Mouse (Mus musculus) lung, embryonic 16.5 days (tissue): Measurements from ENCODE around the gene Lhx2. TPM values are rescaled to one million over a fixed set of nuclear protein-coding genes. Genes with fewer than 3 reads are reported as not detected.

Experiments
- ATAC-seq: fragments of 200-750 bp; cut with Nextera tagmentation; 2 replicates; pipeline ENCODE4 v1.8.0; 2017; ENCODE audit warnings: low read depth, mild to moderate bottlenecking, moderate library complexity
- H3K27ac ChIP-seq: fragments of 300-500 bp; sonication (generic); 2 replicates; pipeline ENCODE4 v1.5.1; 2014; ENCODE audit warnings: mild to moderate bottlenecking, control low read depth, low read length
- H3K27me3 ChIP-seq: fragments of 300-500 bp; sonication (generic); 2 replicates; pipeline ENCODE4 v1.6.1; 2014; ENCODE audit warnings: low read depth, low read length, mixed read lengths; ENCODE audit not compliant: control insufficient read depth, insufficient read depth
- H3K36me3 ChIP-seq: fragments of 300-500 bp; sonication (generic); 2 replicates; pipeline ENCODE4 v1.6.1; 2014; ENCODE audit warnings: low read length; ENCODE audit not compliant: control insufficient read depth, insufficient read depth
- H3K4me1 ChIP-seq: fragments of 300-500 bp; sonication (generic); replicated peaks from 2 replicates; pipeline ENCODE4 v1.6.1; 2014; ENCODE audit warnings: low read length, mixed read lengths; ENCODE audit not compliant: control insufficient read depth, insufficient read depth
- H3K4me2 ChIP-seq: fragments of 300-500 bp; sonication (generic); 2 replicates; pipeline ENCODE4 v1.6.1; 2014; ENCODE audit warnings: low read depth, low read length, control low read depth
- H3K4me3 ChIP-seq: fragments of 300-500 bp; sonication (generic); 2 replicates; pipeline ENCODE4 v1.5.1; 2014; ENCODE audit warnings: mild to moderate bottlenecking, low read length, control low read depth
- H3K9ac ChIP-seq: fragments of 300-500 bp; sonication (generic); 2 replicates; pipeline ENCODE4 v1.6.1; 2014; ENCODE audit warnings: low read length, control low read depth
- H3K9me3 ChIP-seq: fragments of 300-500 bp; sonication (generic); 2 replicates; pipeline ENCODE4 v1.6.1; 2016; ENCODE audit warnings: low read length; ENCODE audit not compliant: control insufficient read depth
- WGBS: fragments of 180-500 bp; shearing (Covaris S2); extraction: QIAGEN DNeasy Blood & Tissue Kit; methylation state at CpG from one replicate; pipeline ENCODE4 v1.1.7; 2014; 5-methylcytosine and 5-hydroxymethylcytosine counted together
- polyA plus RNA-seq: library from polyadenylated mRNA; unstranded; fragments of >200 nt; fragmentation: Nextera tagmentation; extraction: Ambion mirVana; gene quantifications from 2 replicates; pipeline ENCODE4 v1.2.1, GENCODE M21; 2015

Gene Lhx2
- polyA plus RNA-seq, 1 experiment from 2014 or later = not detected

DNA sequence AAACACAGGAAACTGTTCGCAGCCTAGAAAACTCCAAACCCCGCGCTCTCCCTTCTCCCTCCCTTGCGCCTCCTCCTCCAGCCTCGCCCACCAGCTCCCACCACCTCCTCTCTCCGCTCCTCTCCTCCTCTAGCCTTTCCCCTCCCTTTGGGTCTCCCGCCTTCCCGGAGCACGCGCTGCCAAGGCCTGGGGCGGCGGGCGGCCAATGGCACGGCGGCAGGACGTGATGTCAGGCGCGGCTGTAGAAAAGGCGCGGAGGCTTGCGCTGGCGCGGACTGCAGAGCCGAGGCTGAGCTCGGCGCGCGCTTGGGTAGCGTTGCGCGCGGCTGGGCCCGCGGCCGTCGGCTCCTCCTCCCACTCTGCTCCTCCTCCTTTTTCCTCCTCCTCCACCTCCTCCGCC, 11.7 kb downstream of the Lhx2 start:
- 0 out of 2 replicates have a peak overlapping the region, but pooled peaks have one; percentile 11 for H3K9ac ChIP-seq

DNA sequence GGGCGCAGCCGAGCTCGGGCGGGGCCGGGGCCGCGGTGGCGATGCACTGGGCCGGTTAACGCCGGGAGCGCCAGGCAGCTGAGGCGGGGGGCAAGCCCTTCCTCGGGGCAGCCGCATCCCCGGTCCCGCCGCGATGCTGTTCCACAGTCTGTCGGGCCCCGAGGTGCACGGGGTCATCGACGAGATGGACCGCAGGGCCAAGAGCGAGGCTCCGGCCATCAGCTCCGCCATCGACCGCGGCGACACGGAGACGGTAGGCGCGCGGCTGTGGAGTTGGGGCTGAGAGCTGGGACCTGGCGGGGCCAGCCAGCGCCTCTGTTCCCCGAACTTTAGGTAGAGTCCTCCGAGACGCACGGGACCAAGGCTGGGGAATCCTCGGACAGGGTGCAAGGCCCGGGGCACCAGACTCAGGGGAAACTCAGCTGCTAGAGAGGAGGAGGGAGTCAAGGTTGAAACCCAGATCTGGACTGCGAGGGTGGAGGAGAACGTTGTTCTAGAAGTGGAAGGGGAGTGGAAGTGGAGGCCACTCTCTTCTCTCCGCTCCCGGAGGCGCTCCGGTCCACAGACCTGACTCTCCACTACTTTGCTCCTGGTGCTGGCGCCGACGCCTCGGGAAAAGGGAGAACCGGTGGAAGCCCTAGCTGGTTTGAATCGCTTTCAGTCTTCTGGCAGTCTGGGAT, 12.7 kb downstream of the Lhx2 start:
- under 1% methylated on average over 56 of the region's 57 CpGs for WGBS
- peak; percentile 21 for ATAC-seq
- Histone ChIP-seq H3K36me3 (no peaks in the 10 kb centered on the region), H3K9ac (no peak overlapping the region), H3K27ac (no peak overlapping the region), H3K4me3 (peak overlapping the region; percentile 42), H3K4me2 (peak overlapping the region; percentile 58), H3K4me1 (peaks cover 16% of the 10 kb centered on the region), H3K27me3 (peaks cover 90% of the 10 kb centered on the region), H3K9me3 (no peaks in the 10 kb centered on the region)

More for the DNA sequence above, 11.7 kb downstream of the Lhx2 start:
- peaks cover 16% of the 10 kb centered on the region for H3K4me1 ChIP-seq
- under 1% methylated on average over 36 of the region's 37 CpGs for WGBS
- H3K36me3 ChIP-seq = no peaks in the 10 kb centered on the region
- peak overlapping the region; percentile 42 for H3K4me3 ChIP-seq
- peaks cover 94% of the 10 kb centered on the region for H3K27me3 ChIP-seq
- ATAC-seq = peak; percentile 95
- H3K27ac ChIP-seq = no peak overlapping the region
- H3K4me2 ChIP-seq = peak overlapping the region; percentile 58
- H3K9me3 ChIP-seq = no peaks in the 10 kb centered on the region

DNA sequence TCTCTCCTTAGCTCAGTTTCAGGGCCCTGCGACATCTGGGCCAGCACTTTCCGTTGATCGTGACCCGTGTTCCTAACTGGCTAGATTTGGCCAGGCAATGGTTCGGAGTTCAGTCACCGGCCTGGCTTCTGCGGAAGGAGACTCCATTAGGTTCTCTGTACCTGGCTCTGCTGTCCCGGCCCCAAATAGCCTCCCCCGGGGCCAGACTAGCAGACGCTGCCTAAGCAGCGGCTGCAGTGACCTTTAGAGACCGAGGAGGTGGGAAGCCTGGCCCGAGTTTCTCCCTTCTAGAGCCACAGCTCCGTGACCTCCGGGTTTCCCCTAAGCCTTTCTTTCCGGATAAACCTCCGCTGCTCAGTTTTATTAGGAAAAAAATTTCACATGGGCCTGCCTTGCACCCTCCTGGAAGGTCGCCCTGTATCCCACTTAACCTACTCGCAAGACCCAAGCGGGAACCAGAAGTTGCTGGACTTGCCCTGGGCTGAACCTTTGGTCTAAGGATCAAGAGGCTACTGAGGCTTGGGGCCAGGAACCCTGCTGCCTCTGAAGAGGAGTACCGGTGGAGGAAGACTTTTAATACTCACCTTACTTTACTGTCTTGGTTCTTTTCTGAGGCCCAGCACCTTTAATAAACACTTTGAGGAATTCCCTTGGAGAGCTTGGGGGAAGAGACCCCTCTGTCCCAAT, 13.4 kb downstream of the Lhx2 start:
- Histone ChIP-seq H3K9me3 (no peaks in the 10 kb centered on the region), H3K9ac (no peak overlapping the region), H3K4me2 (no peak overlapping the region), H3K27ac (no peak overlapping the region), H3K4me1 (peaks cover 16% of the 10 kb centered on the region), H3K4me3 (peak overlapping the region; percentile 3; the same call in 1 of the 2 replicates), H3K36me3 (no peaks in the 10 kb centered on the region), H3K27me3 (peaks cover 90% of the 10 kb centered on the region)
- WGBS = 4% methylated on average over 21 of the region's 21 CpGs
- ATAC-seq = no peak

DNA sequence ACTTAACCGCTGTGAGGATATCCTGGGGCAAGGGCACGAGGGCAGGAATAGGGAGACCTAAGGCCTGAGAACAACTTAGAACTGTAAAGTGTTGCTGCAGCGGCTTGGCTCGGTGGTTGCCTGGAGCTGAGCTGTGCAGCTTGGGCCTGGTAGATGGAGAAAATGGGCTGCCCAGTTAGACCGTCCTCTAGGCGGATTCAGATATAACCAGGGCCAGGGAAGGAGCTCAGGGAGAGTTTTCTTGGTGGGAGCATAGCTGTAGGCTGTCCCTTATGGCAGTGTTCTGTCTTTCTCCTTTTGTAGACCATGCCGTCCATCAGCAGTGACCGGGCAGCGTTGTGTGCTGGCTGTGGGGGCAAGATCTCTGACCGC, 13.9 kb downstream of the Lhx2 start:
- 2% methylated on average over 10 of the region's 10 CpGs for WGBS
- H3K9me3 ChIP-seq = no peaks in the 10 kb centered on the region
- no peak overlapping the region for H3K27ac ChIP-seq
- H3K4me2 ChIP-seq = no peak overlapping the region
- no peak overlapping the region for H3K9ac ChIP-seq
- peaks cover 12% of the 10 kb centered on the region for H3K4me1 ChIP-seq
- no peaks in the 10 kb centered on the region for H3K36me3 ChIP-seq
- ATAC-seq = no peak
- H3K27me3 ChIP-seq = peaks cover 90% of the 10 kb centered on the region
- no peak overlapping the region for H3K4me3 ChIP-seq

DNA sequence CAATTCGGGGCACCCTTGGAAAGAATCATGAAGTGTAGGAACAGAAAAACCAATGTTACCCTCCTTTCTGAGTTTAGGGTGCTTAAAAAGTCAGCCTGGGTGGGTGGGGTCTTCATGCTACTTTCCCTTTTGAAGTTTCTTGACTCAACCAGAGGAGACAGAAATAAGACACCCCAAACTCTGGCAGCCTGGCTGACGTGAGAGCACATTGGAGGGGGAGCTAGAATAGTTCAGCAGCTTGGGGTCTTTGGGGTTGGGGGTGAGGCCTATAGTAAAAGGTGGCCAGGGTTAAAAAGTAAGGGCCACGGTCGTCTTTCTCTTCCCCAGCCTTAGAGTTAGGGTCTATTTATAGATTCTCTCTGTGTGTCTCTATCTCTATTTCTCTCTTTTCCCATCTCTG, 14.6 kb downstream of the Lhx2 start:
- peaks cover 90% of the 10 kb centered on the region for H3K27me3 ChIP-seq
- no peak overlapping the region for H3K4me2 ChIP-seq
- H3K27ac ChIP-seq = no peak overlapping the region
- no peaks in the 10 kb centered on the region for H3K9me3 ChIP-seq
- H3K36me3 ChIP-seq = no peaks in the 10 kb centered on the region
- H3K4me3 ChIP-seq = no peak overlapping the region
- no peak for ATAC-seq
- H3K9ac ChIP-seq = no peak overlapping the region
- WGBS = 9% methylated on average over 4 of the region's 4 CpGs
- H3K4me1 ChIP-seq = peaks cover 12% of the 10 kb centered on the region

DNA sequence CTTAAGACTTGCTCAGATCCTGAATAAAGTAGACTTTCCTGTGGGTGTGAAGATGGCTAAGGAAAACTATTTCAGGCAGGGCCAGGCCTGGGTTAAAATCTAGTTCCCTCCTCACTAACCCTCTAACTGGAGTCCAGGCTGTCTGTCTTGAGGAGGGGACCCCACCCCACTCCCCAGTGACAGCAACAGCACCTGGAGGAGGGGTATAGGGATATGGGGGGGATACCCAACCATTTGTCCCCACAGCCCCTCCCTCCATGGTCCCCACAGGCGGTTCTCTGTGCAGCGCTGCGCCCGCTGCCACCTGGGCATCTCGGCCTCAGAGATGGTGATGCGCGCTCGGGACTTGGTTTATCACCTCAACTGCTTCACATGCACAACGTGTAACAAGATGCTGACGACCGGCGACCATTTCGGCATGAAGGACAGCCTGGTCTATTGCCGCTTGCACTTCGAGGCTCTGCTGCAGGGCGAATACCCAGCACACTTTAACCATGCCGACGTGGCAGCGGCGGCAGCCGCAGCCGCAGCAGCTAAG, 15.2 kb downstream of the Lhx2 start:
- H3K27ac ChIP-seq = no peak overlapping the region
- no peak for ATAC-seq
- H3K4me2 ChIP-seq = no peak overlapping the region
- WGBS = 2% methylated on average over 22 of the region's 22 CpGs
- no peaks in the 10 kb centered on the region for H3K36me3 ChIP-seq
- H3K27me3 ChIP-seq = peaks cover 90% of the 10 kb centered on the region
- peaks cover 12% of the 10 kb centered on the region for H3K4me1 ChIP-seq
- H3K9ac ChIP-seq = no peak overlapping the region
- no peak overlapping the region for H3K4me3 ChIP-seq
- H3K9me3 ChIP-seq = no peaks in the 10 kb centered on the region

DNA sequence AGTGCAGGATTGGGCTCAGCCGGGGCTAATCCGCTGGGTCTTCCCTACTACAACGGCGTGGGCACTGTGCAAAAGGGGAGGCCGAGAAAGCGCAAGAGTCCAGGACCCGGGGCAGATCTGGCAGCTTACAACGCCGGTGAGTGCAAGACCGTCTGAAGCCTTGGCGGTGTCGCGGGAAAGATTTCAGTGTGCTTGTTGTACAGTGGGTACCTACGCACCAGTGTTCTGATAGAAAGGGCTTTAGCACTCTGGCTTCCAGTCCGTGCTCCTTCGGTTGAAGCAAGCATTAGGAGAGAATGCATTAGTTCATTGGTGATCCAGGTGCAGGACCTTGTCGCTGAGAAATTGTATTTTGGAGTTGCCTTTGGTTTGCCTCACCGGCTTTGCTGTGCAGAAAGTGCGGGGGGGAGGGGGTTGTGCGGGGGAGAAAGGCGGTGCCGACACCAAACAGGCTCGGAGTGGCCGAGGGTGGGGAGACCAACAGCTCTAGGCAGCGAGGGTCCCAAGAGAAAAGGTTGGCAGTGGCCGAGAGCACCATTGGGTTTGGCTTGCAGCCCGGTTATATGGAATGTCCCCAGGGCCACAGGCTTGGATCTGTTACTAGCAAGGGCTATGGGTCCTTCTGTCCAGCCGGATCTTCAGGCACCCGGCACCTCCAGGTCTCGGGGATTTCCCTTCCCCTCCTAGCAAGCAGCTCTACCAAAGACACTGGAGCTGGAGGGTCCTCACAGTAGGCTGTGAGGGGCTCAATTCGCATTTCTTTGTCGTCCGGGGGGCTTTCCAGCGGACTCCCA, 15.8 kb downstream of the Lhx2 start:
- no peak overlapping the region for H3K4me3 ChIP-seq
- H3K4me1 ChIP-seq = peaks cover 12% of the 10 kb centered on the region
- peaks cover 90% of the 10 kb centered on the region for H3K27me3 ChIP-seq
- 1% methylated on average over 34 of the region's 34 CpGs for WGBS
- H3K9me3 ChIP-seq = no peaks in the 10 kb centered on the region
- no peaks in the 10 kb centered on the region for H3K36me3 ChIP-seq
- no peak overlapping the region for H3K4me2 ChIP-seq
- H3K27ac ChIP-seq = no peak overlapping the region
- no peak for ATAC-seq
- H3K9ac ChIP-seq = no peak overlapping the region

DNA sequence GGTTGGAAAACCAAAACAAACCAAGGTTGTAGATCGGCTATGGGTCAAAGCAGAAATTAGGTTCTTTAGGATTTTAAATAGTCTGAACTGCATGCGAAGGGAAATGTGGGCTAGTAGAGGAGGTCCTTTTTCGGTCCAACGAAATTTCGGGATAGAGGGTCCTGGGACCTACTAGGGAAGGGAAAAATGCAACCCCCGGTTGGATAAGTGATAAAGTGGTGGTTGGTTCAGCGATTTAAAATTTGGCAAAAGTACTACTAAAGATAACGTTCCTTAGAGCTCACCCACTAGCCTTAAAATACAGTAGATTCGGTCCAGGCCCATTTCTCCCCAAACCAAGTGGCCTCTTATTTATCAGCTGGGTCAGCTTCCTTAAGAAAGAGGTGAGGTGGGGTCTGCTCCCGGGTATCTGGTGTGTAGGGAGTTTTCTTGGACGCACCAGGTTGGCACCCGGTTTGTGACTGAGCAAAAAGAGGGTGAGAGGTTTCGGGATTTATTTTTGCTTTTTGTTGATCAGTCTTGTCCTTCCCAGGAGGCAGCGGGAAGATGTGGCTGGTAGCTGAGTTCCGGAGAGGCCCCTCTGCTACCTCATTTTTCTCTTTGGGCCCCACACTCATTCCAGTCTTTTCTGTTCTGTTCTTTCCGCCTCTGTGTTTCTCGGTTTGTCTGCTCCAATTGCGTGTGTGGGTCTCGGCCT, 16.8 kb downstream of the Lhx2 start:
- no peaks in the 10 kb centered on the region for H3K36me3 ChIP-seq
- no peak overlapping the region for H3K27ac ChIP-seq
- no peak overlapping the region for H3K9ac ChIP-seq
- H3K27me3 ChIP-seq = peaks cover 90% of the 10 kb centered on the region
- peaks cover 7% of the 10 kb centered on the region for H3K4me1 ChIP-seq
- H3K4me3 ChIP-seq = no peak overlapping the region
- WGBS = 2% methylated on average over 19 of the region's 19 CpGs
- H3K9me3 ChIP-seq = no peaks in the 10 kb centered on the region
- no peak for ATAC-seq
- no peak overlapping the region for H3K4me2 ChIP-seq
